Mouse (Mus musculus) midbrain, embryonic 14.5 days (tissue): ENCODE measurements around the gene Nipa2. TPM values are rescaled to one million over a fixed set of nuclear protein-coding genes. Genes with fewer than 3 reads are reported as not detected.
A peak's percentile ranks its signal among the peaks of the same experiment; 100 is the strongest.

ENCODE experiments used
- ATAC-seq: fragments of 200-750 bp; cut with Nextera tagmentation; 2 replicates; pipeline ENCODE4 v1.8.0; 2017; ENCODE audit warnings: moderate number of reproducible peaks, moderate library complexity; ENCODE audit not compliant: low FRiP score, low TSS enrichment
- DNase-seq: peaks from one replicate; pipeline ENCODE4 v3.0.0-alpha.2; 2015
- H3K27ac ChIP-seq: fragments of 300-500 bp; sonication (generic); replicated peaks from 2 replicates; pipeline ENCODE4 v1.5.1; 2014; ENCODE audit warnings: mild to moderate bottlenecking, low read depth, low read length, moderate library complexity
- H3K27me3 ChIP-seq: fragments of 300-500 bp; sonication (generic); 2 replicates; pipeline ENCODE4 v1.6.1; 2014; ENCODE audit warnings: low read length, control low read depth, mixed read lengths; ENCODE audit not compliant: control insufficient read depth, insufficient read depth
- H3K36me3 ChIP-seq: fragments of 300-500 bp; sonication (generic); 2 replicates; pipeline ENCODE4 v1.6.1; 2014; ENCODE audit warnings: low read length, control low read depth; ENCODE audit not compliant: control insufficient read depth, insufficient read depth
- H3K4me1 ChIP-seq: fragments of 300-500 bp; sonication (generic); 2 replicates; pipeline ENCODE4 v1.6.1; 2014; ENCODE audit warnings: mild to moderate bottlenecking, antibody characterized with exemption, low read length, control low read depth; ENCODE audit not compliant: control insufficient read depth, insufficient read depth
- H3K4me2 ChIP-seq: fragments of 300-500 bp; sonication (generic); 2 replicates; pipeline ENCODE4 v1.6.1; 2014; ENCODE audit warnings: mild to moderate bottlenecking, low read length, moderate library complexity
- H3K4me3 ChIP-seq: fragments of 300-500 bp; sonication (generic); replicated peaks from 2 replicates; pipeline ENCODE4 v1.5.1; 2014; ENCODE audit warnings: low read depth, low read length
- H3K9ac ChIP-seq: fragments of 300-500 bp; sonication (generic); replicated peaks from 2 replicates; pipeline ENCODE4 v1.6.1; 2014; ENCODE audit warnings: mild to moderate bottlenecking, low read length, moderate library complexity
- H3K9me3 ChIP-seq: fragments of 300-500 bp; sonication (generic); 2 replicates; pipeline ENCODE4 v1.6.1; 2016; ENCODE audit warnings: low read length, control low read depth, mixed read lengths; ENCODE audit not compliant: control insufficient read depth
- WGBS: fragments of 180-500 bp; shearing (Covaris S2); extraction: QIAGEN DNeasy Blood & Tissue Kit; methylation state at CpG from one replicate; pipeline ENCODE4 v1.1.7; 2014; 5-methylcytosine and 5-hydroxymethylcytosine counted together
- polyA plus RNA-seq: library from polyadenylated mRNA; unstranded; fragments of >200 nt; fragmentation: Nextera tagmentation; extraction: Ambion mirVana; gene quantifications from 2 replicates; pipeline ENCODE4 v1.2.1, GENCODE M21; 2014

The Nipa2 gene
- polyA plus RNA-seq, 1 experiment from 2014 or later, result 45.1 TPM

GRCm38 (mm10) chr7:55984754-55985153 is 22.5 kb upstream of the Nipa2 start:
- no peak overlapping the region for H3K9ac ChIP-seq
- ATAC-seq (no peak), DNase-seq (no peak)
- no peak overlapping the region for H3K4me3 ChIP-seq
- no peaks in the 10 kb centered on the region for H3K27me3 ChIP-seq
- H3K4me1 ChIP-seq, result no peaks in the 10 kb centered on the region
- H3K9me3 ChIP-seq, result no peaks in the 10 kb centered on the region
- peaks cover 18% of the 10 kb centered on the region for H3K36me3 ChIP-seq
- no peak overlapping the region for H3K27ac ChIP-seq
- WGBS, result 73% methylated on average over 4 of the region's 4 CpGs
- H3K4me2 ChIP-seq, result no peak overlapping the region

- peaks cover 29% of the 10 kb centered on the region for H3K36me3 ChIP-seq
- no peak overlapping the region for H3K4me3 ChIP-seq
- WGBS, result 97% methylated on average over 5 of the region's 5 CpGs
- ATAC-seq (no peak), DNase-seq (no peak)
- no peaks in the 10 kb centered on the region for H3K4me1 ChIP-seq
- H3K4me2 ChIP-seq, result no peak overlapping the region
- no peak overlapping the region for H3K9ac ChIP-seq
- no peaks in the 10 kb centered on the region for H3K9me3 ChIP-seq
- no peaks in the 10 kb centered on the region for H3K27me3 ChIP-seq
- H3K27ac ChIP-seq, result no peak overlapping the region
Observed at GRCm38 (mm10) chr7:55983107-55983506, 20.8 kb upstream of the Nipa2 start.

GRCm38 (mm10) chr7:55982010-55982700 is 19.9 kb upstream of the Nipa2 start:
- Histone ChIP-seq H3K9ac (no peak overlapping the region), H3K9me3 (no peaks in the 10 kb centered on the region), H3K4me1 (no peaks in the 10 kb centered on the region), H3K27ac (no peak overlapping the region), H3K27me3 (no peaks in the 10 kb centered on the region), H3K4me3 (no peak overlapping the region), H3K4me2 (no peak overlapping the region), H3K36me3 (peaks cover 27% of the 10 kb centered on the region)
- 93% methylated on average over 10 of the region's 10 CpGs for WGBS
- ATAC-seq (no peak), DNase-seq (no peak)

- peaks cover 27% of the 10 kb centered on the region for H3K36me3 ChIP-seq
- no peak for ATAC-seq
Observed at GRCm38 (mm10) chr7:55981511-55981910, 19.2 kb upstream of the Nipa2 start.

GRCm38 (mm10) chr7:55974429-55974828 is 12.2 kb upstream of the Nipa2 start:
- Histone ChIP-seq H3K4me2 (no peak overlapping the region), H3K36me3 (peaks cover 15% of the 10 kb centered on the region), H3K4me1 (no peaks in the 10 kb centered on the region), H3K4me3 (no peak overlapping the region), H3K9me3 (no peaks in the 10 kb centered on the region), H3K27ac (no peak overlapping the region), H3K27me3 (no peaks in the 10 kb centered on the region), H3K9ac (no peak overlapping the region)
- no peak for DNase-seq
- WGBS, result 95% methylated on average over 2 of the region's 2 CpGs
- ATAC-seq, result no peak

More at GRCm38 (mm10) chr7:55981511-55981910, 19.2 kb upstream of the Nipa2 start:
- Histone ChIP-seq H3K4me2 (no peak overlapping the region), H3K9ac (no peak overlapping the region), H3K27me3 (no peaks in the 10 kb centered on the region), H3K27ac (no peak overlapping the region), H3K4me3 (no peak overlapping the region), H3K4me1 (no peaks in the 10 kb centered on the region), H3K9me3 (no peaks in the 10 kb centered on the region)
- 97% methylated on average over 2 of the region's 2 CpGs for WGBS
- no peak for DNase-seq

GRCm38 (mm10) chr7:55969415-55969814 is 7.1 kb upstream of the Nipa2 start:
- Histone ChIP-seq H3K9ac (no peak overlapping the region), H3K36me3 (no peaks in the 10 kb centered on the region), H3K4me3 (no peak overlapping the region), H3K27ac (no peak overlapping the region), H3K4me2 (no peak overlapping the region), H3K9me3 (no peaks in the 10 kb centered on the region), H3K4me1 (no peaks in the 10 kb centered on the region), H3K27me3 (no peaks in the 10 kb centered on the region)
- DNase-seq (no peak), ATAC-seq (no peak)
- 81% methylated on average over 1 of the region's 1 CpGs for WGBS

GRCm38 (mm10) chr7:55968258-55968901 is 6.1 kb upstream of the Nipa2 start:
- no peak for ATAC-seq
- peak overlapping the region; percentile 27 for H3K4me2 ChIP-seq
- H3K9ac ChIP-seq, result no peak overlapping the region
- H3K9me3 ChIP-seq, result no peaks in the 10 kb centered on the region
- WGBS, result 53% methylated on average over 16 of the region's 16 CpGs
- H3K27ac ChIP-seq, result no peak overlapping the region
- H3K36me3 ChIP-seq, result no peaks in the 10 kb centered on the region
- peak; percentile 4 for DNase-seq
- no peaks in the 10 kb centered on the region for H3K27me3 ChIP-seq
- no peaks in the 10 kb centered on the region for H3K4me1 ChIP-seq
- no peak overlapping the region for H3K4me3 ChIP-seq

GRCm38 (mm10) chr7:55966866-55967460 is 4.7 kb upstream of the Nipa2 start:
- Histone ChIP-seq H3K27me3 (no peaks in the 10 kb centered on the region), H3K4me3 (no peak overlapping the region), H3K4me2 (no peak overlapping the region), H3K9ac (no peak overlapping the region), H3K4me1 (peaks cover 7% of the 10 kb centered on the region; the same call in 1 of the 2 replicates), H3K9me3 (no peaks in the 10 kb centered on the region), H3K27ac (no peak overlapping the region), H3K36me3 (no peaks in the 10 kb centered on the region)
- no peak for ATAC-seq
- DNase-seq, result no peak
- WGBS, result 28% methylated on average over 3 of the region's 3 CpGs
